In the genomic region with DNA sequence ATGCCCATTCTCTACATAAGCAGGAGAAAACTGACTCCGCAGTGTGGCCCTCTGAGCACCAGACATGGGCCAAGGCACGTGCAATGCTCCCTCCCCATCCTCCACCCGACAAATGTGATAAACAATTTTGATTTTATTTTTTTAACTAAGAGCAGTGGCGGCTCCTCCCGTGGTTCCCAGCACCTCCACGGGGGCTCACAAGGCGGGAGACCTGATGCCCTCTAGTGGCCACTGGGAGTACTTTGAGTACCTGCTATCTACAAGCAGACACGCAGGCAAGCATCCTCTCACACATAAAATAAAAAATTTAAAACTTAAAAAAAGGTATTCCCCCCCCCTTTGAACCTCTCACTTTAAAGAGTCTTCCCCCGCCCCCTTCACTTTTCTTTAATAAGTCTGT, we compare ENCODE assay signal across 9 mouse cellular contexts. TPM values are rescaled to one million over a fixed set of nuclear protein-coding genes. Genes with fewer than 3 reads are reported as not detected.
DNase-seq lines count a peak whose midpoint lies in the region; ATAC-seq and TF ChIP-seq lines count a peak whose summit lies in the region.
"Had no signal": no experiment of that assay in that cellular context is flagged by ENCODE, and none has a peak within 500 bp of the region (broad histone marks: within the 10 kb centered on the region; RNA-seq: fewer than 3 reads in every experiment).

No protein-coding gene starts in this region.

- peaks cover 68% of the 10 kb centered on the region for H3K36me3 ChIP-seq in stomach, postnatal 0 days (ENCODE audit: control insufficient read depth, insufficient read depth, low read length)

- H3K4me3 ChIP-seq in lung, adult 2 months (replicated peaks; ENCODE audit: extremely low read depth, low read depth, low read length) = no peak overlapping the region
- H3K4me3 ChIP-seq in stomach, postnatal 0 days (ENCODE audit: low read depth, low read length) = no peak overlapping the region
- H3K4me3 ChIP-seq: embryonic facial prominence, embryonic 12.5 days had no signal

- no peak overlapping the region for H3K4me2 ChIP-seq in stomach, postnatal 0 days (replicated peaks; ENCODE audit: low read depth)
- H3K4me2 ChIP-seq: embryonic facial prominence, embryonic 12.5 days had no signal

- WGBS in lung, adult 2 months = 83% methylated on average over 9 of the region's 9 CpGs
- 89% methylated on average over 9 of the region's 9 CpGs for WGBS in stomach, postnatal 0 days

- no peaks in the 10 kb centered on the region for H3K9me3 ChIP-seq in stomach, postnatal 0 days (ENCODE audit: control insufficient read depth, low read length)
- H3K9me3 ChIP-seq: embryonic facial prominence, embryonic 12.5 days had no signal

- no peak overlapping the region for H3K9ac ChIP-seq in stomach, postnatal 0 days (ENCODE audit: low read length)
- H3K9ac ChIP-seq: embryonic facial prominence, embryonic 12.5 days had no signal

- ATAC-seq in stomach, postnatal 0 days (ENCODE audit: low FRiP score, low TSS enrichment) = no peak

- H3K4me1 ChIP-seq in lung, adult 2 months (ENCODE audit: control insufficient read depth, insufficient read depth, low read length) = no peaks in the 10 kb centered on the region
- H3K4me1 ChIP-seq in stomach, postnatal 0 days (replicated peaks; ENCODE audit: control insufficient read depth, insufficient read depth) = no peaks in the 10 kb centered on the region
- H3K4me1 ChIP-seq: embryonic facial prominence, embryonic 12.5 days had no signal

- peak; percentile 34; the same call in 1 of the 2 replicates for TF ChIP-seq CTCF in lung, adult 2 months (IDR thresholded peaks at IDR 0.05; ENCODE audit: insufficient read depth, low read length)
- TF ChIP-seq CTCF in stomach, postnatal 0 days (IDR thresholded peaks at IDR 0.05; ENCODE audit: low read depth) = peak; percentile 53

- DNase-seq in adrenal gland, postnatal 14 days = peak; percentile 28
- DNase-seq in adrenal gland, adult 8-10 months = no peak
- DNase-seq in lung, adult 2 months = no peak
- DNase-seq in lung, postnatal 4 days = no peak
- peak; percentile 54 for DNase-seq in embryo, embryonic 11 days
- DNase-seq in stomach, postnatal 0 days (ENCODE audit: low spot score) = no peak
- DNase-seq in urinary bladder, postnatal 25 days (ENCODE audit: low spot score) = no peak
- no peak for DNase-seq in urinary bladder, postnatal 4 days (ENCODE audit: low spot score in 2 of 2)

- no peak for TF ChIP-seq EP300 in stomach, postnatal 0 days (optimal IDR thresholded peaks at IDR 0.05)

- H3K27me3 ChIP-seq in stomach, postnatal 0 days (ENCODE audit: control insufficient read depth, insufficient read depth, low read length) = no peaks in the 10 kb centered on the region
- H3K27me3 ChIP-seq: embryonic facial prominence, embryonic 12.5 days had no signal

- no peak overlapping the region for H3K27ac ChIP-seq in stomach, postnatal 0 days (replicated peaks)
- H3K27ac ChIP-seq: embryonic facial prominence, embryonic 12.5 days had no signal

- no peak for TF ChIP-seq POLR2A in lung, adult 2 months (IDR thresholded peaks at IDR 0.05; ENCODE audit: borderline replicate concordance, extremely low read depth, low read depth, low read length)

RNA-seq across cellular contexts. Expression of gene Kdm4a, which starts 8.8 kb away (rescaled TPM):
- total RNA-seq in adrenal gland, postnatal 14 days (2021) = 34.3 and 43.6 TPM in 2 replicates
- total RNA-seq in adrenal gland, adult 8-10 months (2022) = 10 to 100 TPM; 39.7 to 56.1 (median 49.7) TPM
- polyA plus RNA-seq in lung, adult 2 months (2012; rRNA removed) = 25.6 and 36.0 TPM in 2 replicates
- 14.4 and 14.6 TPM in 2 replicates for polyA plus RNA-seq in stomach, postnatal 0 days (2015; fragmentation: Nextera tagmentation; extraction: Ambion mirVana)

RNA-seq across cellular contexts. Expression of gene St3gal3, which starts 36.3 kb away (rescaled TPM):
- 28.9 and 34.1 TPM in 2 replicates for total RNA-seq in adrenal gland, postnatal 14 days (2021)
- 10 to 100 TPM; 30.4 to 40.3 (median 35.3) TPM for total RNA-seq in adrenal gland, adult 8-10 months (2022)
- 20.1 and 23.4 TPM in 2 replicates for polyA plus RNA-seq in lung, adult 2 months (2012; rRNA removed)
- polyA plus RNA-seq in stomach, postnatal 0 days (2015; fragmentation: Nextera tagmentation; extraction: Ambion mirVana) = 3.0 and 3.2 TPM in 2 replicates

Comparison
In these comparisons a context has a peak if more than half of its experiments do, and no peak if none do; other contexts are left out.
1. DNase-seq: peak in adrenal gland, postnatal 14 days (single experiment) and embryo, embryonic 11 days (single experiment); none in adrenal gland, adult 8-10 months (single experiment), lung, adult 2 months (single experiment), lung, postnatal 4 days (0 of 2), stomach, postnatal 0 days (single experiment), urinary bladder, postnatal 25 days (single experiment) and urinary bladder, postnatal 4 days (0 of 2).